Comparison of ENCODE assay signal across 9 mouse cellular contexts in genomic region chr10:63377468-63377867, GRCm38 (mm10). TPM values are rescaled to one million over a fixed set of nuclear protein-coding genes. Genes with fewer than 3 reads are reported as not detected.
DNase-seq lines count a peak whose midpoint lies in the region; ATAC-seq and TF ChIP-seq lines count a peak whose summit lies in the region.
"Had no signal": no experiment of that assay in that cellular context is flagged by ENCODE, and none has a peak within 500 bp of the region (broad histone marks: within the 10 kb centered on the region; RNA-seq: fewer than 3 reads in every experiment).

No protein-coding gene starts in this region.

- TF ChIP-seq CTCF in G1E (IDR thresholded peaks at IDR 0.05; ENCODE audit: low read depth, low read length), result peak; percentile 23; the same call in 1 of the 2 replicates
- peak; percentile 35 for TF ChIP-seq CTCF in lung, adult 2 months (IDR thresholded peaks at IDR 0.05; ENCODE audit: insufficient read depth, low read length)

- DNase-seq in 416B (ENCODE audit: low read depth) (peak; percentile 91), G1E (ENCODE audit: low spot score) (no peak)
- peak; percentile 55 to 63 for DNase-seq in cerebellum, adult 18-20 months
- peak; percentile 20 to 40 for DNase-seq in frontal cortex, postnatal 25 days (ENCODE audit: low spot score in 2 of 2)
- peak; percentile 56 for DNase-seq in kidney, postnatal 14 days
- DNase-seq in lung, adult 2 months, result peak; percentile 45
- peak; percentile 25 for DNase-seq in ovary, adult 18-20 months (ENCODE audit: low spot score)
- DNase-seq in thymus, postnatal 10 days (ENCODE audit: low spot score in 2 of 2), result peak; percentile 35 to 58

- peaks cover 8% of the 10 kb centered on the region; the same call in 1 of the 2 replicates for H3K4me1 ChIP-seq in G1E (ENCODE audit: insufficient read depth, low read depth, low read length)
- H3K4me1 ChIP-seq in lung, adult 2 months (ENCODE audit: control insufficient read depth, insufficient read depth, low read length), result 0 out of 2 replicates have a peak, but pooled peaks cover 4% of the 10 kb centered on the region

- no peaks in the 10 kb centered on the region for H3K36me3 ChIP-seq in G1E (replicated peaks)

- 17% methylated on average over 9 of the region's 9 CpGs for WGBS in lung, adult 2 months

- no peaks in the 10 kb centered on the region for H3K27me3 ChIP-seq in G1E (ENCODE audit: insufficient read depth, low read length)

- ATAC-seq in G1E (ENCODE audit: extremely low read depth, insufficient number of reproducible peaks, low FRiP score, poor library complexity, severe bottlenecking), result peak; percentile 49; the same call in 1 of the 2 replicates

- no peak for TF ChIP-seq POLR2A in lung, adult 2 months (IDR thresholded peaks at IDR 0.05; ENCODE audit: borderline replicate concordance, extremely low read depth, low read depth, low read length)

- H3K9me3 ChIP-seq in G1E (replicated peaks), result no peaks in the 10 kb centered on the region

- no peak overlapping the region for H3K4me3 ChIP-seq in G1E (ENCODE audit: low read depth, low read length)
- H3K4me3 ChIP-seq in lung, adult 2 months (replicated peaks; ENCODE audit: extremely low read depth, low read depth, low read length), result no peak overlapping the region

RNA-seq across cellular contexts. Expression of gene Sirt1, which starts 4.0 kb away (rescaled TPM):
- total RNA-seq in G1E (2014; fragmentation: Nextera tagmentation) (27.5 and 36.9 TPM in 2 replicates), G1E (2017) (35.6 and 38.5 TPM in 2 replicates)
- 1.7 and 1.8 TPM in 2 replicates for polyA plus RNA-seq in G1E (2012)
- 3.3 and 4.8 TPM in 2 replicates for polyA plus RNA-seq in lung, adult 2 months (2012; rRNA removed)

RNA-seq across cellular contexts. Expression of gene Dnajc12, which starts 4.8 kb away (rescaled TPM):
- total RNA-seq in G1E (2014; fragmentation: Nextera tagmentation), result 1.2 and 8.5 TPM in 2 replicates
- total RNA-seq in G1E (2017), result 1.7 and 1.9 TPM in 2 replicates
- polyA plus RNA-seq in G1E (2012), result 0.20 and 0.43 TPM in 2 replicates
- polyA plus RNA-seq in lung, adult 2 months (2012; rRNA removed), result 1.7 and 2.8 TPM in 2 replicates

RNA-seq across cellular contexts. Expression of gene Gm7075, which starts 44.1 kb away (rescaled TPM):
- total RNA-seq in G1E (2014; fragmentation: Nextera tagmentation) (not detected in 2 replicates), G1E (2017) (not detected in 2 replicates)
- not detected in 2 replicates for polyA plus RNA-seq in G1E (2012)
- polyA plus RNA-seq in lung, adult 2 months (2012; rRNA removed), result not detected in 2 replicates
- polyA plus RNA-seq: gonadal fat pad, adult 2 months had no signal

RNA-seq across cellular contexts. Expression of gene Ctnna3, which starts 52.4 kb away (rescaled TPM):
- not detected in 2 replicates for total RNA-seq in G1E (2014; fragmentation: Nextera tagmentation)
- 0.12 TPM in 1 of 2 replicates, not detected in the other for total RNA-seq in G1E (2017)
- polyA plus RNA-seq in G1E (2012), result not detected in 2 replicates
- 0.12 and 0.33 TPM in 2 replicates for polyA plus RNA-seq in lung, adult 2 months (2012; rRNA removed)
